Mouse (Mus musculus): Measurements from ENCODE around the gene Gsx2. TPM values are rescaled to one million over a fixed set of nuclear protein-coding genes. Genes with fewer than 3 reads are reported as not detected.

Gene Gsx2
- polyA plus RNA-seq, 1 experiment from 2014 or later: not detected

DNA sequence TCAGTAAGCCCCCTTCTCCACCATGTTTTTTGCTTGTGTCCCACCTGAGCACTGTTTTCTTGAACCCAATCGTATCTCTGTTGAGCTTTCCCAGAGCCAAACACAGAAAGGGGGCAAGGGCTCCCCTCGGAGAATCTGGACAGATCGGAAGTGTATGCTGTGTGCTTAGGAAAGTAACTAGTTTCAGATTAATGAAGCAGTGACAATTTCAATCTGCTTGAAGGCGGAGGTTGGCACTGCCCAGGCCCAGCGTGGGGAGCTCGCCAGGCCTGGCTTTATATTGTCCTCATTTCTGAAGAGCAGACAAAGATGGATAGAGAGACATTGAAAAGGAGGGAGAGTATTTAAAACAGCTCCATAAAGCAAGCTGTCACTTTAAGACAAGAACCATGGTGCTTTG, 7.0 kb downstream of the Gsx2 start:
- peaks cover 17% of the 10 kb centered on the region; the same call in 1 of the 2 replicates for H3K27me3 ChIP-seq (ENCODE audit: control insufficient read depth, insufficient read depth, low read length)
- H3K4me2 ChIP-seq (replicated peaks; ENCODE audit: low read depth): no peak overlapping the region
- ATAC-seq (ENCODE audit: low FRiP score, low TSS enrichment) (no peak), DNase-seq (ENCODE audit: low spot score) (no peak)
- H3K36me3 ChIP-seq (ENCODE audit: control insufficient read depth, insufficient read depth, low read length): no peaks in the 10 kb centered on the region
- TF ChIP-seq EP300 (optimal IDR thresholded peaks at IDR 0.05) (no peak), CTCF (IDR thresholded peaks at IDR 0.05; ENCODE audit: low read depth) (no peak)
- no peak overlapping the region for H3K27ac ChIP-seq (replicated peaks)
- 24% methylated on average over 6 of the region's 6 CpGs for WGBS
- no peaks in the 10 kb centered on the region for H3K4me1 ChIP-seq (replicated peaks; ENCODE audit: control insufficient read depth, insufficient read depth)
- H3K9ac ChIP-seq (ENCODE audit: low read length): no peak overlapping the region
- H3K9me3 ChIP-seq (ENCODE audit: control insufficient read depth, low read length): no peaks in the 10 kb centered on the region
- H3K4me3 ChIP-seq (ENCODE audit: low read depth, low read length): no peak overlapping the region

DNA sequence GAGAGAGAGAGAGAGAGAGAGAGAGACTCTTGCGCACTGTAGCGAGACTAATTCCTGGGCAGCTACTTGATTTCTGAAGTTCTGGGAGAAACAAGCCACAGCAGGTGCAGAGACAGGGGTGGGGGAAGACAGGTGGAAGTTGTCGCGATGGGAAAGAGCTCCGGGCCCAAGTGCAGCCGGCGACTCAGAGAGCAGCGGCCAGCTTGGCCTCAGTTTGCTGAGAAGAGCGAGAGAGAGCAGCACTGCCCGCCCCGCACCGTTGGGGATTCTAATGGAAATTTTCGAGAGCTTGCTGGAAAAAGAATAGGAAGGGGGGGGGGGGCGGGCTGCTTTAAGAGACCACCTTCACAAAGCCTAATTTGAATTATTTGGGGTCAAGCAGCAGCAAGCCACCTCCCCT, 7.7 kb downstream of the Gsx2 start:
- no peak for ATAC-seq (ENCODE audit: low FRiP score, low TSS enrichment)
- WGBS: 8% methylated on average over 14 of the region's 14 CpGs

GRCm38 (mm10) chr5:75083591-75084392, 8.4 kb downstream of the Gsx2 start:
- TF ChIP-seq EP300 (optimal IDR thresholded peaks at IDR 0.05) (no peak), CTCF (IDR thresholded peaks at IDR 0.05; ENCODE audit: low read depth) (no peak)
- Histone ChIP-seq H3K27me3 (ENCODE audit: control insufficient read depth, insufficient read depth, low read length) (peaks cover 15% of the 10 kb centered on the region; the same call in 1 of the 2 replicates), H3K4me3 (ENCODE audit: low read depth, low read length) (no peak overlapping the region), H3K4me2 (replicated peaks; ENCODE audit: low read depth) (0 out of 2 replicates have a peak overlapping the region, but pooled peaks have one; percentile 6), H3K36me3 (ENCODE audit: control insufficient read depth, insufficient read depth, low read length) (no peaks in the 10 kb centered on the region), H3K4me1 (replicated peaks; ENCODE audit: control insufficient read depth, insufficient read depth) (no peaks in the 10 kb centered on the region), H3K27ac (replicated peaks) (no peak overlapping the region), H3K9me3 (ENCODE audit: control insufficient read depth, low read length) (no peaks in the 10 kb centered on the region), H3K9ac (ENCODE audit: low read length) (no peak overlapping the region)
- no peak for DNase-seq (ENCODE audit: low spot score)
- ATAC-seq (ENCODE audit: low FRiP score, low TSS enrichment): no peak
- WGBS: 3% methylated on average over 27 of the region's 27 CpGs

More for the DNA sequence above, 7.7 kb downstream of the Gsx2 start:
- Histone ChIP-seq H3K4me3 (ENCODE audit: low read depth, low read length) (no peak overlapping the region), H3K4me1 (replicated peaks; ENCODE audit: control insufficient read depth, insufficient read depth) (no peaks in the 10 kb centered on the region), H3K36me3 (ENCODE audit: control insufficient read depth, insufficient read depth, low read length) (no peaks in the 10 kb centered on the region), H3K27me3 (ENCODE audit: control insufficient read depth, insufficient read depth, low read length) (peaks cover 15% of the 10 kb centered on the region; the same call in 1 of the 2 replicates), H3K9ac (ENCODE audit: low read length) (no peak overlapping the region), H3K9me3 (ENCODE audit: control insufficient read depth, low read length) (no peaks in the 10 kb centered on the region), H3K27ac (replicated peaks) (no peak overlapping the region), H3K4me2 (replicated peaks; ENCODE audit: low read depth) (no peak overlapping the region)
- no peak for TF ChIP-seq CTCF (IDR thresholded peaks at IDR 0.05; ENCODE audit: low read depth)
- TF ChIP-seq EP300 (optimal IDR thresholded peaks at IDR 0.05): no peak
- DNase-seq (ENCODE audit: low spot score): no peak

GRCm38 (mm10) chr5:75084393-75084870, 9.0 kb downstream of the Gsx2 start:
- no peaks in the 10 kb centered on the region for H3K36me3 ChIP-seq (ENCODE audit: control insufficient read depth, insufficient read depth, low read length)
- ATAC-seq (ENCODE audit: low FRiP score, low TSS enrichment): no peak
- H3K4me2 ChIP-seq (replicated peaks; ENCODE audit: low read depth): no peak overlapping the region
- no peak overlapping the region for H3K9ac ChIP-seq (ENCODE audit: low read length)
- H3K4me3 ChIP-seq (ENCODE audit: low read depth, low read length): no peak overlapping the region
- H3K27me3 ChIP-seq (ENCODE audit: control insufficient read depth, insufficient read depth, low read length): peaks cover 11% of the 10 kb centered on the region; the same call in 1 of the 2 replicates
- 6% methylated on average over 8 of the region's 8 CpGs for WGBS
- H3K9me3 ChIP-seq (ENCODE audit: control insufficient read depth, low read length): no peaks in the 10 kb centered on the region
- no peaks in the 10 kb centered on the region for H3K4me1 ChIP-seq (replicated peaks; ENCODE audit: control insufficient read depth, insufficient read depth)
- no peak for TF ChIP-seq EP300 (optimal IDR thresholded peaks at IDR 0.05)
- TF ChIP-seq CTCF (IDR thresholded peaks at IDR 0.05; ENCODE audit: low read depth): no peak
- no peak overlapping the region for H3K27ac ChIP-seq (replicated peaks)
- DNase-seq (ENCODE audit: low spot score): no peak

GRCm38 (mm10) chr5:75084871-75085520, 9.6 kb downstream of the Gsx2 start:
- 0 out of 2 replicates have a peak, but pooled peaks have one; percentile 29 for ATAC-seq (ENCODE audit: low FRiP score, low TSS enrichment)
- DNase-seq (ENCODE audit: low spot score): no peak
- Histone ChIP-seq H3K27me3 (ENCODE audit: control insufficient read depth, insufficient read depth, low read length) (peaks cover 8% of the 10 kb centered on the region; the same call in 1 of the 2 replicates), H3K4me1 (replicated peaks; ENCODE audit: control insufficient read depth, insufficient read depth) (no peaks in the 10 kb centered on the region), H3K9me3 (ENCODE audit: control insufficient read depth, low read length) (no peaks in the 10 kb centered on the region), H3K27ac (replicated peaks) (no peak overlapping the region), H3K36me3 (ENCODE audit: control insufficient read depth, insufficient read depth, low read length) (no peaks in the 10 kb centered on the region), H3K9ac (ENCODE audit: low read length) (no peak overlapping the region), H3K4me3 (ENCODE audit: low read depth, low read length) (0 out of 2 replicates have a peak overlapping the region, but pooled peaks have one; percentile 2), H3K4me2 (replicated peaks; ENCODE audit: low read depth) (no peak overlapping the region)
- no peak for TF ChIP-seq CTCF (IDR thresholded peaks at IDR 0.05; ENCODE audit: low read depth)
- TF ChIP-seq EP300 (optimal IDR thresholded peaks at IDR 0.05): no peak
- 4% methylated on average over 25 of the region's 25 CpGs for WGBS
